Mouse (Mus musculus): Measurements from ENCODE around the gene 4930595D18Rik. TPM values are rescaled to one million over a fixed set of nuclear protein-coding genes. Genes with fewer than 3 reads are reported as not detected.

The 4930595D18Rik gene
- total RNA-seq, 2 experiments from 2014 or later: not detected

GRCm38 (mm10) chr12:111134791-111135733, 49.2 kb downstream of the 4930595D18Rik start:
- DNase-seq: peak; percentile 58

GRCm38 (mm10) chr12:111134169-111134568, 50.1 kb downstream of the 4930595D18Rik start:
- no peak for DNase-seq

- no peak for DNase-seq
Measured at GRCm38 (mm10) chr12:111125666-111126065, 58.6 kb downstream of the 4930595D18Rik start.

- no peak for DNase-seq
Measured at GRCm38 (mm10) chr12:111124601-111125260, 59.6 kb downstream of the 4930595D18Rik start.

- no peak for DNase-seq
Measured at GRCm38 (mm10) chr12:111122332-111122852, 61.9 kb downstream of the 4930595D18Rik start.

- no peak for DNase-seq
Measured at GRCm38 (mm10) chr12:111120976-111121645, 63.2 kb downstream of the 4930595D18Rik start.

- no peak for DNase-seq
Measured at GRCm38 (mm10) chr12:111119506-111120085, 64.7 kb downstream of the 4930595D18Rik start.

GRCm38 (mm10) chr12:111114593-111114992, 69.7 kb downstream of the 4930595D18Rik start:
- no peak for DNase-seq

GRCm38 (mm10) chr12:111111176-111111575, 73.1 kb downstream of the 4930595D18Rik start:
- no peak for DNase-seq

Other genes starting within 250 kb of the 4930595D18Rik start
- gene Ankrd9, start 205.5 kb downstream of the 4930595D18Rik start, total RNA-seq (2021): 10 to 100 TPM; 12.8 to 14.4 TPM
- gene Rcor1, start 145.1 kb downstream of the 4930595D18Rik start, total RNA-seq (2021): 10 to 100 TPM; 18.2 to 18.3 TPM
- gene Traf3, start 18.1 kb downstream of the 4930595D18Rik start, total RNA-seq (2021): 10 to 100 TPM; 71.9 to 86.6 TPM
- gene Amn, start 86.6 kb upstream of the 4930595D18Rik start, total RNA-seq (2021): 1 to 10 TPM; 2.8 to 4.7 TPM
- gene Cdc42bpb, start 193.2 kb upstream of the 4930595D18Rik start, total RNA-seq (2021): 100 to 1,000 TPM; 112 to 115 TPM
- 1 to 10 TPM in 1 of 2 experiments, not detected in 1; 1.2 TPM for gene Lbhd2, start 222.3 kb upstream of the 4930595D18Rik start, total RNA-seq (2021)
- gene Exoc3l4, start 232.5 kb upstream of the 4930595D18Rik start, total RNA-seq (2021): 1 to 10 TPM; 3.3 to 5.5 TPM

Data from layer of hippocampus, postnatal 36 days (tissue).